Mouse (Mus musculus) intestine, embryonic 14.5 days (tissue): ENCODE results near the gene Hist1h3c. TPM values are rescaled to one million over a fixed set of nuclear protein-coding genes. Genes with fewer than 3 reads are reported as not detected.

Experiments used
- ATAC-seq: fragments of 200-750 bp; cut with Nextera tagmentation; replicated peaks from 2 replicates; pipeline ENCODE4 v1.8.0; 2017; ENCODE audit warnings: low read depth, moderate number of reproducible peaks, moderate TSS enrichment, moderate library complexity; ENCODE audit not compliant: low FRiP score, low TSS enrichment
- DNase-seq: peaks from one replicate; pipeline ENCODE4 v3.0.0-alpha.2; 2018; ENCODE audit warnings: low spot score
- H3K27ac ChIP-seq: fragments of 300-500 bp; sonication (generic); 2 replicates; pipeline ENCODE4 v1.5.1; 2014; ENCODE audit warnings: low read depth, mild to moderate bottlenecking, control low read depth
- H3K27me3 ChIP-seq: fragments of 300-500 bp; sonication (generic); replicated peaks from 2 replicates; pipeline ENCODE4 v1.6.1; 2014; ENCODE audit warnings: low read length, control low read depth; ENCODE audit not compliant: control insufficient read depth, insufficient read depth
- H3K36me3 ChIP-seq: fragments of 300-500 bp; sonication (generic); 2 replicates; pipeline ENCODE4 v1.6.1; 2014; ENCODE audit warnings: low read length, control low read depth; ENCODE audit not compliant: control insufficient read depth, insufficient read depth
- H3K4me1 ChIP-seq: fragments of 300-500 bp; sonication (generic); replicated peaks from 2 replicates; pipeline ENCODE4 v1.6.1; 2014; ENCODE audit warnings: low read length, control low read depth, mixed read lengths; ENCODE audit not compliant: control insufficient read depth, insufficient read depth
- H3K4me2 ChIP-seq: fragments of 300-500 bp; sonication (generic); 2 replicates; pipeline ENCODE4 v1.6.1; 2014; ENCODE audit warnings: low read length
- H3K4me3 ChIP-seq: fragments of 300-500 bp; sonication (generic); 2 replicates; pipeline ENCODE4 v1.5.1; 2014; ENCODE audit warnings: low read depth, low read length, control low read depth, mixed read lengths
- H3K9ac ChIP-seq: fragments of 300-500 bp; sonication (generic); 2 replicates; pipeline ENCODE4 v1.6.1; 2014; ENCODE audit warnings: mild to moderate bottlenecking, low read length
- H3K9me3 ChIP-seq: fragments of 300-500 bp; sonication (generic); 2 replicates; pipeline ENCODE4 v1.6.1; 2016; ENCODE audit warnings: low read length, control low read depth; ENCODE audit not compliant: control insufficient read depth
- WGBS: fragments of 180-500 bp; shearing (Covaris S2); extraction: QIAGEN DNeasy Blood & Tissue Kit; methylation state at CpG from one replicate; pipeline ENCODE4 v1.1.7; 2014; 5-methylcytosine and 5-hydroxymethylcytosine counted together
- polyA plus RNA-seq: library from polyadenylated mRNA; unstranded; fragments of >200 nt; fragmentation: Nextera tagmentation; extraction: Ambion mirVana; gene quantifications from 2 replicates; pipeline ENCODE4 v1.2.1, GENCODE M21; 2014

Hist1h3c gene
- polyA plus RNA-seq, 1 experiment from 2014 or later, result 6.9 TPM

GRCm38 (mm10) chr13:23759916-23760239 lies 14.5 kb upstream of the Hist1h3c start:
- DNase-seq, result no peak
- 63% methylated on average over 1 of the region's 1 CpGs for WGBS
- H3K9ac ChIP-seq, result peak overlapping the region; percentile 74

GRCm38 (mm10) chr13:23759251-23759771 lies 13.9 kb upstream of the Hist1h3c start:
- H3K4me2 ChIP-seq, result peak overlapping the region; percentile 91; the same call in 1 of the 2 replicates
- 77% methylated on average over 3 of the region's 3 CpGs for WGBS

More at GRCm38 (mm10) chr13:23759916-23760239, 14.5 kb upstream of the Hist1h3c start:
- peak overlapping the region; percentile 98 for H3K27ac ChIP-seq
- peaks cover 17% of the 10 kb centered on the region for H3K4me1 ChIP-seq
- H3K4me3 ChIP-seq, result peak overlapping the region; percentile 57
- no peaks in the 10 kb centered on the region for H3K27me3 ChIP-seq
- H3K36me3 ChIP-seq, result no peaks in the 10 kb centered on the region
- H3K9me3 ChIP-seq, result no peaks in the 10 kb centered on the region
- ATAC-seq, result no peak
- peak overlapping the region; percentile 91 for H3K4me2 ChIP-seq

GRCm38 (mm10) chr13:23757921-23758320 lies 12.5 kb upstream of the Hist1h3c start:
- Histone ChIP-seq H3K4me1 (peaks cover 9% of the 10 kb centered on the region), H3K4me2 (peak overlapping the region; percentile 63), H3K36me3 (no peaks in the 10 kb centered on the region), H3K27me3 (no peaks in the 10 kb centered on the region), H3K9me3 (no peaks in the 10 kb centered on the region), H3K4me3 (no peak overlapping the region), H3K9ac (peak overlapping the region; percentile 49; the same call in 1 of the 2 replicates), H3K27ac (peak overlapping the region; percentile 9; the same call in 1 of the 2 replicates)
- ATAC-seq, result no peak
- no peak for DNase-seq
- WGBS, result 42% methylated on average over 3 of the region's 3 CpGs

More at GRCm38 (mm10) chr13:23759251-23759771, 13.9 kb upstream of the Hist1h3c start:
- H3K27me3 ChIP-seq, result no peaks in the 10 kb centered on the region
- no peak overlapping the region for H3K27ac ChIP-seq
- no peaks in the 10 kb centered on the region for H3K36me3 ChIP-seq
- no peak overlapping the region for H3K4me3 ChIP-seq
- ATAC-seq (no peak), DNase-seq (no peak)
- peaks cover 15% of the 10 kb centered on the region for H3K4me1 ChIP-seq
- H3K9me3 ChIP-seq, result no peaks in the 10 kb centered on the region
- no peak overlapping the region for H3K9ac ChIP-seq

- Histone ChIP-seq H3K36me3 (no peaks in the 10 kb centered on the region), H3K4me1 (peaks cover 9% of the 10 kb centered on the region), H3K9ac (peak overlapping the region; percentile 49), H3K27ac (peak overlapping the region; percentile 85), H3K27me3 (no peaks in the 10 kb centered on the region), H3K9me3 (no peaks in the 10 kb centered on the region), H3K4me2 (peak overlapping the region; percentile 63), H3K4me3 (peak overlapping the region; percentile 39)
- DNase-seq, result peak; percentile 84
- under 1% methylated on average over 15 of the region's 23 CpGs for WGBS
- peak; percentile 17 for ATAC-seq
Observed at GRCm38 (mm10) chr13:23757211-23757773, 11.9 kb upstream of the Hist1h3c start.

GRCm38 (mm10) chr13:23756790-23757189 lies 11.4 kb upstream of the Hist1h3c start, which contains the start of gene Hist1h4b:
Gene Hist1h4b (plus strand): TSS chr13:23757013.
- no peaks in the 10 kb centered on the region for H3K27me3 ChIP-seq
- peak within 1 kb of the TSS; percentile 63 for H3K4me2 ChIP-seq
- peak within 1 kb of the TSS; percentile 85 for H3K27ac ChIP-seq
- WGBS, result 0% methylated on average over 14 of the region's 22 CpGs
- peak within 1 kb of the TSS; percentile 49 for H3K9ac ChIP-seq
- H3K36me3 ChIP-seq, result no peaks in the 10 kb centered on the region
- DNase-seq, result peak; percentile 98
- no peaks in the 10 kb centered on the region for H3K9me3 ChIP-seq
- ATAC-seq, result peak; percentile 70
- peaks cover 9% of the 10 kb centered on the region for H3K4me1 ChIP-seq
- peak within 1 kb of the TSS; percentile 39 for H3K4me3 ChIP-seq

GRCm38 (mm10) chr13:23755000-23755399 lies 9.6 kb upstream of the Hist1h3c start:
- H3K36me3 ChIP-seq, result no peaks in the 10 kb centered on the region
- no peaks in the 10 kb centered on the region for H3K27me3 ChIP-seq
- no peak overlapping the region for H3K9ac ChIP-seq
- H3K4me2 ChIP-seq, result no peak overlapping the region
- peak; percentile 23 for DNase-seq
- H3K4me3 ChIP-seq, result no peak overlapping the region
- no peaks in the 10 kb centered on the region for H3K9me3 ChIP-seq
- peaks cover 12% of the 10 kb centered on the region for H3K4me1 ChIP-seq
- ATAC-seq, result no peak
- H3K27ac ChIP-seq, result no peak overlapping the region

GRCm38 (mm10) chr13:23753314-23754078 lies 8.1 kb upstream of the Hist1h3c start:
- peak; percentile 48 for DNase-seq

GRCm38 (mm10) chr13:23752742-23753172 lies 7.4 kb upstream of the Hist1h3c start:
- Histone ChIP-seq H3K36me3 (no peaks in the 10 kb centered on the region), H3K27me3 (no peaks in the 10 kb centered on the region), H3K4me1 (peaks cover 20% of the 10 kb centered on the region), H3K9ac (peak overlapping the region; percentile 76), H3K4me2 (peak overlapping the region; percentile 57), H3K4me3 (peak overlapping the region; percentile 37), H3K9me3 (no peaks in the 10 kb centered on the region), H3K27ac (peak overlapping the region; percentile 90)
- ATAC-seq, result no peak
- 8% methylated on average over 6 of the region's 6 CpGs for WGBS
- DNase-seq, result no peak

More at GRCm38 (mm10) chr13:23753314-23754078, 8.1 kb upstream of the Hist1h3c start:
- H3K9ac ChIP-seq, result peak overlapping the region; percentile 76
- H3K4me2 ChIP-seq, result peak overlapping the region; percentile 57
- H3K4me1 ChIP-seq, result peaks cover 13% of the 10 kb centered on the region
- WGBS, result 53% methylated on average over 4 of the region's 4 CpGs
- no peaks in the 10 kb centered on the region for H3K27me3 ChIP-seq
- no peaks in the 10 kb centered on the region for H3K9me3 ChIP-seq
- H3K4me3 ChIP-seq, result peak overlapping the region; percentile 37; the same call in 1 of the 2 replicates
- no peaks in the 10 kb centered on the region for H3K36me3 ChIP-seq
- ATAC-seq, result no peak
- peak overlapping the region; percentile 90 for H3K27ac ChIP-seq
